Mouse (Mus musculus) G1E (cell line): ENCODE data around the gene H2-Ab1.

ENCODE experiments used
- CTCF ChIP-seq: IDR thresholded peaks from 2 replicates; pipeline ENCODE4 v1.5.1; 2012; ENCODE audit warnings: low read depth, low read length, inconsistent platforms, mixed read lengths
- POLR2AphosphoS5 ChIP-seq: IDR thresholded peaks from 2 replicates; pipeline ENCODE4 v1.6.1; 2012; ENCODE audit warnings: low read depth, low read length, inconsistent platforms; ENCODE audit not compliant: insufficient replicate concordance

- TF ChIP-seq CTCF (no peak), POLR2AphosphoS5 (no peak)
These were observed 59.2 kb downstream of the H2-Ab1 start for GRCm38 (mm10) chr17:34316697-34317096.
